Mouse (Mus musculus) lung, postnatal 0 days (tissue): ENCODE measurements around the gene Cfap99. TPM values are rescaled to one million over a fixed set of nuclear protein-coding genes. Genes with fewer than 3 reads are reported as not detected.

Source experiments
- ATAC-seq: fragments of 200-750 bp; cut with Nextera tagmentation; 2 replicates; pipeline ENCODE4 v1.8.0; 2017; ENCODE audit warnings: moderate library complexity
- DNase-seq: peaks from one replicate; pipeline ENCODE4 v3.0.0-alpha.2; 2016; ENCODE audit warnings: low spot score
- H3K27ac ChIP-seq: fragments of 300-500 bp; sonication (generic); 2 replicates; pipeline ENCODE4 v1.5.1; 2014; ENCODE audit warnings: antibody characterized with exemption, mild to moderate bottlenecking, low read length, mixed read lengths
- H3K27me3 ChIP-seq: fragments of 300-500 bp; sonication (generic); replicated peaks from 2 replicates; pipeline ENCODE4 v1.6.1; 2014; ENCODE audit warnings: low read length, mixed read lengths; ENCODE audit not compliant: insufficient read depth
- H3K36me3 ChIP-seq: fragments of 300-500 bp; sonication (generic); 2 replicates; pipeline ENCODE4 v1.6.1; 2014; ENCODE audit warnings: low read length, mixed read lengths; ENCODE audit not compliant: insufficient read depth
- H3K4me1 ChIP-seq: fragments of 300-500 bp; sonication (generic); 2 replicates; pipeline ENCODE4 v1.6.1; 2014; ENCODE audit warnings: antibody characterized with exemption, low read depth, low read length, mixed read lengths; ENCODE audit not compliant: insufficient read depth
- H3K4me2 ChIP-seq: fragments of 300-500 bp; sonication (generic); replicated peaks from 2 replicates; pipeline ENCODE4 v1.6.1; 2014; ENCODE audit warnings: low read depth, mild to moderate bottlenecking, low read length, moderate library complexity, mixed read lengths
- H3K4me3 ChIP-seq: fragments of 300-500 bp; sonication (generic); 2 replicates; pipeline ENCODE4 v1.5.1; 2014; ENCODE audit warnings: low read depth, low read length
- H3K9ac ChIP-seq: fragments of 300-500 bp; sonication (generic); replicated peaks from 2 replicates; pipeline ENCODE4 v1.6.1; 2014; ENCODE audit warnings: low read depth, mild to moderate bottlenecking
- H3K9me3 ChIP-seq: fragments of 300-500 bp; sonication (generic); 2 replicates; pipeline ENCODE4 v1.6.1; 2016; ENCODE audit warnings: low read length, mixed read lengths
- CTCF ChIP-seq: IDR thresholded peaks from 2 replicates; pipeline ENCODE4 v1.5.1; 2016; ENCODE audit warnings: antibody characterized with exemption, mild to moderate bottlenecking
- EP300 ChIP-seq: IDR thresholded peaks from 2 replicates; pipeline ENCODE4 v1.6.1; 2016; ENCODE audit warnings: antibody characterized with exemption, mild to moderate bottlenecking, control low read depth
- WGBS: fragments of 180-500 bp; shearing (Covaris S2); extraction: QIAGEN DNeasy Blood & Tissue Kit; methylation state at CpG from one replicate; pipeline ENCODE4 v1.1.7; 2014; 5-methylcytosine and 5-hydroxymethylcytosine counted together
- polyA plus RNA-seq: library from polyadenylated mRNA; unstranded; fragments of >200 nt; fragmentation: Nextera tagmentation; extraction: Ambion mirVana; gene quantifications from 2 replicates; pipeline ENCODE4 v1.2.1, GENCODE M21; 2015

Gene Cfap99
- polyA plus RNA-seq, 1 experiment from 2014 or later = 0.35 TPM

GRCm38 (mm10) chr5:34284156-34284750 lies 4.1 kb upstream of the Cfap99 start:
- no peak for TF ChIP-seq CTCF
- TF ChIP-seq EP300 = no peak
- H3K27me3 ChIP-seq = peaks cover 37% of the 10 kb centered on the region
- H3K27ac ChIP-seq = no peak overlapping the region
- WGBS = 36% methylated on average over 3 of the region's 3 CpGs
- ATAC-seq (no peak), DNase-seq (no peak)
- no peak overlapping the region for H3K4me3 ChIP-seq
- H3K4me2 ChIP-seq = no peak overlapping the region
- no peak overlapping the region for H3K9ac ChIP-seq
- H3K9me3 ChIP-seq = no peaks in the 10 kb centered on the region
- H3K36me3 ChIP-seq = no peaks in the 10 kb centered on the region
- H3K4me1 ChIP-seq = peaks cover 4% of the 10 kb centered on the region; the same call in 1 of the 2 replicates

- H3K9me3 ChIP-seq = no peaks in the 10 kb centered on the region
- H3K4me3 ChIP-seq = no peak overlapping the region
- H3K36me3 ChIP-seq = no peaks in the 10 kb centered on the region
- DNase-seq (no peak), ATAC-seq (no peak)
- H3K27me3 ChIP-seq = peaks cover 37% of the 10 kb centered on the region
- peaks cover 4% of the 10 kb centered on the region; the same call in 1 of the 2 replicates for H3K4me1 ChIP-seq
- 75% methylated on average over 2 of the region's 2 CpGs for WGBS
- H3K9ac ChIP-seq = no peak overlapping the region
- TF ChIP-seq CTCF (no peak), EP300 (no peak)
- no peak overlapping the region for H3K27ac ChIP-seq
- H3K4me2 ChIP-seq = no peak overlapping the region
Observed at GRCm38 (mm10) chr5:34285285-34285684, 3.1 kb upstream of the Cfap99 start.

- ATAC-seq = no peak
- no peak for DNase-seq
- H3K4me2 ChIP-seq = peak overlapping the region; percentile 76; the same call in 1 of the 2 replicates
- H3K36me3 ChIP-seq = no peaks in the 10 kb centered on the region
- H3K4me3 ChIP-seq = 0 out of 2 replicates have a peak overlapping the region, but pooled peaks have one; percentile 49
- H3K4me1 ChIP-seq = peaks cover 4% of the 10 kb centered on the region; the same call in 1 of the 2 replicates
- 2% methylated on average over 11 of the region's 11 CpGs for WGBS
- no peak overlapping the region for H3K9ac ChIP-seq
- no peak for TF ChIP-seq EP300
- TF ChIP-seq CTCF = no peak
- H3K27me3 ChIP-seq = peaks cover 37% of the 10 kb centered on the region
- no peaks in the 10 kb centered on the region for H3K9me3 ChIP-seq
- no peak overlapping the region for H3K27ac ChIP-seq
Observed at GRCm38 (mm10) chr5:34286516-34286915, 1.9 kb upstream of the Cfap99 start.

- 2% methylated on average over 54 of the region's 54 CpGs for WGBS
- Histone ChIP-seq H3K36me3 (no peaks in the 10 kb centered on the region), H3K4me2 (peak overlapping the region; percentile 76), H3K9me3 (no peaks in the 10 kb centered on the region), H3K4me1 (peaks cover 4% of the 10 kb centered on the region; the same call in 1 of the 2 replicates), H3K27me3 (peaks cover 37% of the 10 kb centered on the region), H3K27ac (no peak overlapping the region), H3K9ac (no peak overlapping the region), H3K4me3 (peak overlapping the region; percentile 49)
- DNase-seq = no peak
- ATAC-seq = no peak
- TF ChIP-seq CTCF (no peak), EP300 (no peak)
Observed at GRCm38 (mm10) chr5:34287001-34287837, 1.2 kb upstream of the Cfap99 start.

- Histone ChIP-seq H3K4me1 (peaks cover 4% of the 10 kb centered on the region; the same call in 1 of the 2 replicates), H3K27ac (no peak overlapping the region), H3K4me3 (peak overlapping the region; percentile 49), H3K36me3 (no peaks in the 10 kb centered on the region), H3K27me3 (peaks cover 37% of the 10 kb centered on the region), H3K9ac (no peak overlapping the region), H3K4me2 (peak overlapping the region; percentile 76), H3K9me3 (no peaks in the 10 kb centered on the region)
- no peak for ATAC-seq
- WGBS = 3% methylated on average over 15 of the region's 18 CpGs
- TF ChIP-seq CTCF (no peak), EP300 (no peak)
- DNase-seq = no peak
Observed at GRCm38 (mm10) chr5:34287838-34288145, 608 bp upstream of the Cfap99 start.

GRCm38 (mm10) chr5:34289286-34289685 lies 886 bp downstream of the Cfap99 start:
- TF ChIP-seq EP300 (no peak), CTCF (no peak)
- 57% methylated on average over 2 of the region's 2 CpGs for WGBS
- Histone ChIP-seq H3K9ac (no peak overlapping the region), H3K27me3 (peaks cover 35% of the 10 kb centered on the region), H3K9me3 (no peaks in the 10 kb centered on the region), H3K27ac (no peak overlapping the region), H3K4me1 (peaks cover 4% of the 10 kb centered on the region; the same call in 1 of the 2 replicates), H3K4me3 (no peak overlapping the region), H3K4me2 (no peak overlapping the region), H3K36me3 (no peaks in the 10 kb centered on the region)
- DNase-seq = no peak
- ATAC-seq = no peak
